9 mouse cellular contexts compared by ENCODE assay signal in the genomic region with DNA sequence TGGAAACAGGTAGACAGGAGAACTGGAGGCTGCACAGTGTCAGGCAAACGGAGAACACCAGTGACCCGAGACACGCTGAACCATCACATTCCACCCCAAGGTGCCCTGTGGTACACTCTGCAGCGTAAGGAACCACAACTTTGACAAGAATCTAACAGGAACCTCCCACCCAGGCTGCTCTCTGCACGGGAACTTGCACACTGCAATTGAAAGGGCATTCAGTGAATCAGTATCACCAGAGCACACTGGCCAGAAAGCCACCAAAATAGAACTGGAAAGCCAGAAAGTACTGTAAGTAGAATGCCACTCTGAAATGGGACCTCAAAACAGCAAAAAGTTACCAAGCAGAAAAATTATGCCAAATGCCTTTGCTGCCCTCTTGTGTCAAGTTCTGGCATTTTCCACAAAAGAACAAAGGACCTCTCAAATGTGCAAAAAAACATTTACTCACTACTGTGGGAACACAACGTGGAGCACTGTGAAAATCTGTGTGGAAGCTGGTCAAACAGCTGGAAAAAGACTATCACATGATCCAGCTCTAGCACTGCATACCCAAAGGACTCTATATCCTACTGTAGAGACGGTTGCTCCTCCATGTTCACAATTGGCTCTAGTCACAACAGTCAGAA. TPM values are rescaled to one million over a fixed set of nuclear protein-coding genes. Genes with fewer than 3 reads are reported as not detected.
DNase-seq lines count a peak whose midpoint lies in the region; ATAC-seq and TF ChIP-seq lines count a peak whose summit lies in the region.
"Had no signal": no experiment of that assay in that cellular context is flagged by ENCODE, and none has a peak within 500 bp of the region (broad histone marks: within the 10 kb centered on the region; RNA-seq: fewer than 3 reads in every experiment).

No protein-coding gene starts in this region.

- no peaks in the 10 kb centered on the region for H3K9me3 ChIP-seq in hindbrain, postnatal 0 days (ENCODE audit: low read length)

- DNase-seq in ovary, postnatal 10 days (ENCODE audit: low spot score) = peak; percentile 46
- DNase-seq in ovary, adult 18-20 months (ENCODE audit: low spot score) = no peak
- peak; percentile 41 for DNase-seq in cerebellum, adult 9-10 months
- DNase-seq in hindbrain, postnatal 0 days (ENCODE audit: low spot score) = peak; percentile 89
- peak; percentile 71 to 92 for DNase-seq in layer of hippocampus, postnatal 25 days (ENCODE audit: extremely low spot score in 1 of 2, low spot score in 1 of 2)
- peak; percentile 62 for DNase-seq in lung, postnatal 25 days (ENCODE audit: low spot score)
- peak; percentile 59 for DNase-seq in right cerebral cortex, postnatal 25 days

- H3K27ac ChIP-seq in hindbrain, postnatal 0 days = no peak overlapping the region

- H3K36me3 ChIP-seq in hindbrain, postnatal 0 days (ENCODE audit: insufficient read depth, low read length) = no peaks in the 10 kb centered on the region

- no peak overlapping the region for H3K4me3 ChIP-seq in hindbrain, postnatal 0 days (ENCODE audit: low read length)

- H3K9ac ChIP-seq in hindbrain, postnatal 0 days (replicated peaks; ENCODE audit: low read length) = no peak overlapping the region

- H3K4me2 ChIP-seq in hindbrain, postnatal 0 days (ENCODE audit: low read depth, low read length) = no peak overlapping the region

- no peaks in the 10 kb centered on the region for H3K4me1 ChIP-seq in hindbrain, postnatal 0 days (ENCODE audit: insufficient read depth, low read length)

- 54% methylated on average over 7 of the region's 7 CpGs for WGBS in hindbrain, postnatal 0 days

- H3K27me3 ChIP-seq in hindbrain, postnatal 0 days (ENCODE audit: insufficient read depth, low read length) = no peaks in the 10 kb centered on the region

- peak; percentile 47 for ATAC-seq in frontal cortex, adult (ENCODE audit: low TSS enrichment)
- peak; percentile 75 for ATAC-seq in hindbrain, postnatal 0 days

- peak; percentile 96 for TF ChIP-seq CTCF in hindbrain, postnatal 0 days (IDR thresholded peaks at IDR 0.05; ENCODE audit: low read depth)

RNA-seq across cellular contexts. Expression of gene Wdr27, which starts 38.2 kb away (rescaled TPM):
- 0.36 and 1.3 TPM in 2 replicates for total RNA-seq in hindbrain, postnatal 0 days (2014; rRNA removed)
- polyA plus RNA-seq in hindbrain, postnatal 0 days (2015; fragmentation: Nextera tagmentation; extraction: Ambion mirVana) = 11.1 and 11.8 TPM in 2 replicates
- 1 to 10 TPM; 1.2 to 2.4 TPM for total RNA-seq in layer of hippocampus, postnatal 25 days (2021)
- total RNA-seq: neutrophil, adult 5-6 weeks had no signal

RNA-seq across cellular contexts. Expression of gene 1600012H06Rik, which starts 38.2 kb away (rescaled TPM):
- total RNA-seq in hindbrain, postnatal 0 days (2014; rRNA removed) = 9.7 and 16.1 TPM in 2 replicates
- polyA plus RNA-seq in hindbrain, postnatal 0 days (2015; fragmentation: Nextera tagmentation; extraction: Ambion mirVana) = 23.9 and 25.4 TPM in 2 replicates
- total RNA-seq in layer of hippocampus, postnatal 25 days (2021) = 10 to 100 TPM; 14.7 to 16.8 TPM

RNA-seq across cellular contexts. Expression of gene Phf10, which starts 56.3 kb away (rescaled TPM):
- 35.4 and 38.3 TPM in 2 replicates for total RNA-seq in hindbrain, postnatal 0 days (2014; rRNA removed)
- polyA plus RNA-seq in hindbrain, postnatal 0 days (2015; fragmentation: Nextera tagmentation; extraction: Ambion mirVana) = 12.5 and 15.9 TPM in 2 replicates
- 10 to 100 TPM; 57.4 to 62.0 TPM for total RNA-seq in layer of hippocampus, postnatal 25 days (2021)
